Mouse (Mus musculus): ENCODE measurements at regions not wholly inside any gene's neighbourhood (a gene's known extent, or its start where the extent isn't known, plus 50 kb on each side); places are given as distances from the start of the nearest gene placed in this dataset.

- Histone ChIP-seq H3K36me3 (ENCODE audit: control insufficient read depth, insufficient read depth, low read length) (no peaks in the 10 kb centered on the region), H3K27me3 (ENCODE audit: control insufficient read depth, insufficient read depth, low read length) (no peaks in the 10 kb centered on the region), H3K4me1 (ENCODE audit: control insufficient read depth, insufficient read depth, low read length) (no peaks in the 10 kb centered on the region), H3K27ac (replicated peaks; ENCODE audit: low read depth, low read length) (no peak overlapping the region), H3K4me2 (replicated peaks; ENCODE audit: low read depth, low read length, severe bottlenecking) (no peak overlapping the region), H3K4me3 (replicated peaks; ENCODE audit: low read length) (no peak overlapping the region), H3K9me3 (ENCODE audit: control insufficient read depth, low read length) (no peaks in the 10 kb centered on the region), H3K9ac (ENCODE audit: low read depth, low read length, severe bottlenecking) (no peak overlapping the region)
- peak; percentile 68 for DNase-seq (ENCODE audit: low spot score)
- no peak for ATAC-seq (ENCODE audit: low FRiP score, low read depth)
- WGBS = 49% methylated on average over 2 of the region's 2 CpGs
- no peak for TF ChIP-seq POLR2A (IDR thresholded peaks at IDR 0.05; ENCODE audit: borderline replicate concordance, extremely low read depth, insufficient read depth, insufficient read length)
Measured at GRCm38 (mm10) chr13:4970081-4970892, 361.3 kb upstream of the Akr1e1 start.

GRCm38 (mm10) chr13:4971472-4972067 is 362.6 kb upstream of the Akr1e1 start:
- WGBS = 39% methylated on average over 4 of the region's 4 CpGs
- Histone ChIP-seq H3K27ac (replicated peaks; ENCODE audit: low read depth, low read length) (no peak overlapping the region), H3K36me3 (ENCODE audit: control insufficient read depth, insufficient read depth, low read length) (no peaks in the 10 kb centered on the region), H3K9ac (ENCODE audit: low read depth, low read length, severe bottlenecking) (no peak overlapping the region), H3K27me3 (ENCODE audit: control insufficient read depth, insufficient read depth, low read length) (no peaks in the 10 kb centered on the region), H3K4me2 (replicated peaks; ENCODE audit: low read depth, low read length, severe bottlenecking) (no peak overlapping the region), H3K9me3 (ENCODE audit: control insufficient read depth, low read length) (no peaks in the 10 kb centered on the region), H3K4me1 (ENCODE audit: control insufficient read depth, insufficient read depth, low read length) (no peaks in the 10 kb centered on the region), H3K4me3 (replicated peaks; ENCODE audit: low read length) (no peak overlapping the region)
- DNase-seq (ENCODE audit: low spot score) (peak; percentile 89), ATAC-seq (ENCODE audit: low FRiP score, low read depth) (peak; percentile 65; the same call in 1 of the 2 replicates)
- no peak for TF ChIP-seq POLR2A (IDR thresholded peaks at IDR 0.05; ENCODE audit: borderline replicate concordance, extremely low read depth, insufficient read depth, insufficient read length)

- Histone ChIP-seq H3K9me3 (ENCODE audit: control insufficient read depth, low read length) (no peaks in the 10 kb centered on the region), H3K4me2 (replicated peaks; ENCODE audit: low read depth, low read length, severe bottlenecking) (no peak overlapping the region), H3K4me1 (ENCODE audit: control insufficient read depth, insufficient read depth, low read length) (no peaks in the 10 kb centered on the region), H3K9ac (ENCODE audit: low read depth, low read length, severe bottlenecking) (no peak overlapping the region), H3K27ac (replicated peaks; ENCODE audit: low read depth, low read length) (no peak overlapping the region), H3K27me3 (ENCODE audit: control insufficient read depth, insufficient read depth, low read length) (no peaks in the 10 kb centered on the region), H3K4me3 (replicated peaks; ENCODE audit: low read length) (no peak overlapping the region), H3K36me3 (ENCODE audit: control insufficient read depth, insufficient read depth, low read length) (no peaks in the 10 kb centered on the region)
- ATAC-seq (ENCODE audit: low FRiP score, low read depth) = no peak
- DNase-seq (ENCODE audit: low spot score) = no peak
- 76% methylated on average over 1 of the region's 1 CpGs for WGBS
- TF ChIP-seq POLR2A (IDR thresholded peaks at IDR 0.05; ENCODE audit: borderline replicate concordance, extremely low read depth, insufficient read depth, insufficient read length) = no peak
Measured at GRCm38 (mm10) chr13:4992876-4993275, 383.9 kb upstream of the Akr1e1 start.

DNA sequence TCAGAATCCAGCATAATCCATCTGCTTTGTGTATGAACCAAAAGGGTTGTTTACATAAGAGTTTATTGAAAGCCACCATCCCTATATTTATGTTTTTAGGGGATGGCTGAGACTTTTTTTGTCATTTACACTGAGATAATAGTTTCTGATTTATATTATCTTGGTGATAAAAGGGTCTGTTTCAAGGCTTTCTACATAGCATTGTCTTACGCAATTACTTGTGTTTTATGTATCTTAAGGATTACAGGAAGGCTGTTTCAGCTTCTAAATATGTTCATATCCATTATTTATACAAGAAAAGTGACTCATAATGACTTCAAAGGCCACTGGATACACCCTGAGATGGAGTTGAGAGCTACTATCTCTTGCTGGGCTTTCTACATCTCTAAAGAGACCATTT is 399.3 kb upstream of the Akr1e1 start:
- Histone ChIP-seq H3K9ac (ENCODE audit: low read depth, low read length, severe bottlenecking) (no peak overlapping the region), H3K27ac (replicated peaks; ENCODE audit: low read depth, low read length) (no peak overlapping the region), H3K36me3 (ENCODE audit: control insufficient read depth, insufficient read depth, low read length) (no peaks in the 10 kb centered on the region), H3K4me2 (replicated peaks; ENCODE audit: low read depth, low read length, severe bottlenecking) (no peak overlapping the region), H3K9me3 (ENCODE audit: control insufficient read depth, low read length) (no peaks in the 10 kb centered on the region), H3K4me1 (ENCODE audit: control insufficient read depth, insufficient read depth, low read length) (no peaks in the 10 kb centered on the region), H3K4me3 (replicated peaks; ENCODE audit: low read length) (no peak overlapping the region), H3K27me3 (ENCODE audit: control insufficient read depth, insufficient read depth, low read length) (no peaks in the 10 kb centered on the region)
- TF ChIP-seq POLR2A (IDR thresholded peaks at IDR 0.05; ENCODE audit: borderline replicate concordance, extremely low read depth, insufficient read depth, insufficient read length) = no peak
- WGBS = 87% methylated on average over 1 of the region's 1 CpGs
- DNase-seq (ENCODE audit: low spot score) (no peak), ATAC-seq (ENCODE audit: low FRiP score, low read depth) (no peak)

DNA sequence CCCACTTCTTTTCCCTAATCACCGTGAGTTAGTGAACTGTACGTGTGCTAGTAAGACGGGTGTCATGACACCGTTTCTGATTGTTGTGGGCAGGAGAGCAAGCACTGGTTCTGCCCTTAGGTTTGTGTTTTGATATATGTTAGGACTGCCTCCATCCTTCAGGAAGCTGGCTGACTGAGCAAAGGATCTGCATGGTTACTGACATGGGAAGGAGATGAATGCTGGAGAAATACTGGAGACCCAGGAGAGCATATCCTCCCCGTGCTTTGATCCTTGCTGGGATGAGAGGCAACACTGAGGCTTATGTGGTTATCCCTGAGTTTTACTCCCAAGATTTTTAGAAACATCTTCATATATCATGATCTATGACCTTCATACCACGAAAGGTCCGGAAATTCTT is 413.5 kb upstream of the Akr1e1 start:
- Histone ChIP-seq H3K4me1 (ENCODE audit: control insufficient read depth, insufficient read depth, low read length) (no peaks in the 10 kb centered on the region), H3K9me3 (ENCODE audit: control insufficient read depth, low read length) (no peaks in the 10 kb centered on the region), H3K27ac (replicated peaks; ENCODE audit: low read depth, low read length) (no peak overlapping the region), H3K9ac (ENCODE audit: low read depth, low read length, severe bottlenecking) (no peak overlapping the region), H3K36me3 (ENCODE audit: control insufficient read depth, insufficient read depth, low read length) (no peaks in the 10 kb centered on the region), H3K27me3 (ENCODE audit: control insufficient read depth, insufficient read depth, low read length) (no peaks in the 10 kb centered on the region), H3K4me2 (replicated peaks; ENCODE audit: low read depth, low read length, severe bottlenecking) (no peak overlapping the region), H3K4me3 (replicated peaks; ENCODE audit: low read length) (no peak overlapping the region)
- no peak for ATAC-seq (ENCODE audit: low FRiP score, low read depth)
- DNase-seq (ENCODE audit: low spot score) = no peak
- no peak for TF ChIP-seq POLR2A (IDR thresholded peaks at IDR 0.05; ENCODE audit: borderline replicate concordance, extremely low read depth, insufficient read depth, insufficient read length)
- 87% methylated on average over 7 of the region's 7 CpGs for WGBS

All from limb, embryonic 14.5 days (tissue).